Mouse (Mus musculus) adrenal gland, postnatal 14 days (tissue): ENCODE data around the gene Mcrs1. TPM values are rescaled to one million over a fixed set of nuclear protein-coding genes. Genes with fewer than 3 reads are reported as not detected.
"Not testable (repeated sequence)": the region's sequence is repeated elsewhere in the genome, so short reads cannot be mapped to it uniquely, and the experiment has no call there.

ENCODE experiments used
- DNase-seq: peaks from one replicate; pipeline ENCODE4 v3.0.0; 2021; ENCODE audit warnings: mixed read lengths
- total RNA-seq: library from RNA; stranded (reverse); gene quantifications from 2 replicates; pipeline ENCODE4 v1.2.3, GENCODE M21; 2021

Mcrs1 gene
- total RNA-seq, 1 experiment from 2014 or later = 41.4 TPM

DNA sequence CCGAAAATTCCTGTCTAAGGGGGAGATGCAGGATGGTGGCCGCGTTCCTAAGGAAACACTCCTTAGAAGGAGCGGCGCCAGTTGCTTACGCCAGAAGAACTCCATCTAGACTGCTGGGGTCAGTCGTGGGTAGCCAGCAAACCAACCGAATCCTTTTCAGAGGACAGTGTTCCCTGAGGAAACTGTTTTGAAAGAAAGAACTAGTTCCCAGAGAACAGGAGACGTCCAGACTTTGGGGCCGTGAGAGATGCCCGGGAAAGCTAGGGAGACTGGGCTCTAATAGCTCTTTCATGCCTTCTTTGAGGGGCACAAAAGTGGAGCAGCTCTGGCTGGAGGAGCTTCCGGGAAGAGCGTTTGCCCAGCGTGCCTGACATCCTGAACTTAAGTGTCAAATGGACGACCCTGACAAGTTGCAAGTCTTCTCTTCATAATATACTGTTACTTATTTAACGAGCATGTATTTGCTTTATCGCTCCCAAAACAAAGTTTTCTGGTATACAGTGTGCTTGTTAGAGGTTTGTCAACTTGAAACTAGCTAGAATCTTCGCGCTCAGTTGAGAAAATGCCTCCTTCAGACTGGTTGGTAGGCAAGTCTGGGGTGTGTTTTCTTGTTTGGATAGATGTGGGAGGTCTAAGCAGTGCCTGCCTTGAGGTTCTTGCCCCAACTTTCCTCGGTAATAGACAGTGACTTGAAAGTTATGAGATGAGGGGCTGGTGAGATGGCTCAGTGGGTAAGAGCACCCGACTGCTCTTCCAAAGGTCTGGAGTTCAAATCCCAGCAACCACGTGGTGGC is 817 bp upstream of the Mcrs1 start:
- DNase-seq = peak; percentile 75

GRCm38 (mm10) chr15:99251111-99251510 is 650 bp downstream of the Mcrs1 start:
- not testable (repeated sequence) for DNase-seq

DNA sequence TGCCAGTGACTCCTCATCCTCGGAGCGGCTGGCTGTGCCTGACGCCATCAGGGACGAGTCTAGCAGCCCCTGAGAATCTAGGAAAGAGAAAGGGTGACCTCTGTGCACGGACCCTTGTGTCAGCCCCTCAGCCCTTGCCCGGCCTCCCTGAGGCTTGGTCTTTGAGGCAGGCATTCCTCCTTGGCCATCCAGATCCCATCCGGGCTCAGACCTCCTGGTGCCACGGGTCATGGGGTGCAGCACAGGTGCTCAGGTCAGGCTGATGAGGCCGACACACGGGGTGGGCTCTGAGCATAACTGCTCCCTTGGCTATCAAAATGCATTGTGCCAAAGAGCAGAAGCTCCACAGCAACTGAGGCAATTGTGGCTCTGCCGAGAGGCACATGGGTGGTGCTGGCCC is 1.8 kb downstream of the Mcrs1 start:
- DNase-seq = no peak

- DNase-seq = no peak
Observed at GRCm38 (mm10) chr15:99248972-99249371, 2.8 kb downstream of the Mcrs1 start.

DNA sequence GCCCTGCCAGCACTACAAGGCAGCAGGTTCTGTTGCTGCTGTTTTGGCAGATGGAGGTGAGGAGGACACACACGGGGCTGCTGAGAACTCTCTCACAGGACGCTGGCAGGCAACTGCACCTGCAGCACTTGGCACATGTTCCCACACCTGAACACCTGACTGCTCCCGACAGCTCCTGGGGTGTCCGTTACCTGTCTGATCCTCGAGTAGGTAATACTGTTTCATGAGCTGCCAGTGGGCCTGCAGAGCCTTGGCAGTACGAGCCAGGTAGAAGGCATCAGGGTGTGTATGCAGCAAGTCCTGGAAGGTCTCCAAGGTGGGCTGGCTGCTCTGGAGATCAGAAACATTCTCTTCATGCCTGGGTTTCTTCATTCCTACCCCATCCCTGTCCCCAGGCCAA is 5.0 kb downstream of the Mcrs1 start:
- not testable (repeated sequence) for DNase-seq

DNA sequence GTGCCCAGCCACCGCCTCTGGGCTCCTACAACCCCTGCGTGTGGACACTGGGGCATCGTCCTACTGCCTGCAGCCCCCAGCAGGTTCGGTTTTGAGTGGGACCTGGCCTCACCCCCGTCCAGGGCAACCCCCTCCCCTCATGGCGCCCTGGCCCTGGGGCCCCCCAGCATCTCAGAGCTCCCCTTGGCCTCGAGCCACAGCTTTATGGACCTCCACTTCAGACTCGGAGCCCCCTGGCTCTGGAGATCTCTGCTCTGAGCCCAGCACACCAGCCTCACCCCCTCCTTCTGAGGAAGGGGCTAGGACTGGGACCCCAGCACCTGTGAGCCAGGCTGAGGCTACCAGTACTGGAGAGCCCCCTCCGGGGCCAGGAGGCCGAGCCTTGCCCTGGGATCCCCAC is 9.7 kb downstream of the Mcrs1 start:
- no peak for DNase-seq

GRCm38 (mm10) chr15:99241249-99241648 is 10.5 kb downstream of the Mcrs1 start:
- DNase-seq = peak; percentile 31

DNA sequence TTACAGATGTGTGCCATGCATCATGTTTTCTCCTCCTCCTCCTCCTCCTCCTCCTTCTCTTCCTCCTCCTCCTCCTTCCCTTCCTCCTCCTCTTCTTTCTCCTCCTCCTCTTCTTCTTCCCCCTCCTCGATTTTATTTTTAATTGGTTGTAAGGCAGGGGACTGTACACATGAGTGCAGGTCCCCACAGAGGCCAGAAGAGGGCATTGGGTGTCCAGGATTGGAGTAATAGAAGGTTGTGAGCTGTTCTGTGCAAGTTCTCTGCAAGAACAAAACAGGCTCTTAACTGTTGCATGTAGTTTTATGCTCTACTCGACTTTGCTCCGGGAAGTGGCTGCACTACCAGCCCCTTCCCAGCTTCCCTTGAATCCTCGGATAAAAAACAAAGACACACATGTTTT is 11.6 kb downstream of the Mcrs1 start:
- DNase-seq = no peak

- DNase-seq = no peak
Observed at GRCm38 (mm10) chr15:99238006-99238405, 13.8 kb downstream of the Mcrs1 start.

DNA sequence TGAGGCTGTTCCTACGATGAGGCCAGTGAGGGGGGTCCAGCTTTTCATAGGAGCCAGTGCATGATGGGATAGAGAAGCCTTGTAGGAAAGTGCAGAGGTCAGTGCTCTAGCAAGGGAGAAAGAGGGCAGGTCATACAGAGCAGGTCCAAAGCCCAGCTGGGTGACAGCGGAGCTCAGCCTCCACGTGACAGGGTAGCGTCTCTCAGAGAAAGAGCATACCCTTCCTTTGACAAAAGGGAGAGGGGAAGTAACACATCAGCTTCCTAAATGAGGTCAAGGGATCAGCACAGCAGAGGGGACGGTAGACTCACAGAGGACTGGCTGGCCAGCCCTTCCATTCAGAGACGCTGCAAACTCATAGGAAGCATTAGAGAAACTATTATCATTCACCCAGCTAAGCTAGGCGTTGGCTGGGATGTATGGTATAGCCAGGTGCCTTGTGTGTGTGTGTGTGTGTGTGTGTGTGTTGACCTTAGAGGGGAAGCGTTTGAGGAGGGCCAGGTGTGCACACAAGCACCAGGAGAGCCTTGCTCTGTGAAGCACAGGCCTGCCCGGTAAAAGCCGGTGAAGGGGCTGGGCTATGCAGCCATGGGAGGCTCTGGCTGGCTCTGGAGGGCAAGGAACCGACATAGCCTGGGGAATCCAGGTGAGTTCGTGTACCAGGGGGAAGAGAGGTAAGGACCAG is 17.3 kb downstream of the Mcrs1 start:
- DNase-seq = no peak

DNA sequence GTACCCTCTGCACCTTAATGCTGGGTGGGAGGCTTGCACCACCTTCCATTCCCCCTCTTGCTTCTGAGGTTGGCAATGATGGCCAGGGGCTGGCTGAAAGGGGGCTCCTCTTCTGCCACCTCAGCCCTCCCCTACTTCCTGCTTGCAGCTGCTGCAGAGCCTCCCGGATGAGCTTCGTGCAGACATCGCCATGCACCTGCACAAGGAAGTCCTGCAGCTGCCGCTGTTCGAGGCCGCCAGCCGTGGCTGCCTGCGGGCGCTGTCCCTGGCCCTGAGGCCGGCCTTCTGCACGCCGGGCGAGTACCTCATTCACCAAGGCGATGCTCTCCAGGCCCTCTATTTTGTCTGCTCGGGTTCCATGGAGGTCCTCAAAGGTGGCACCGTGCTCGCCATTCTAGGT is 18.0 kb downstream of the Mcrs1 start:
- no peak for DNase-seq

GRCm38 (mm10) chr15:99231998-99232397 is 19.8 kb downstream of the Mcrs1 start:
- DNase-seq = no peak

GRCm38 (mm10) chr15:99226090-99226489 is 25.7 kb downstream of the Mcrs1 start:
- DNase-seq = no peak

DNA sequence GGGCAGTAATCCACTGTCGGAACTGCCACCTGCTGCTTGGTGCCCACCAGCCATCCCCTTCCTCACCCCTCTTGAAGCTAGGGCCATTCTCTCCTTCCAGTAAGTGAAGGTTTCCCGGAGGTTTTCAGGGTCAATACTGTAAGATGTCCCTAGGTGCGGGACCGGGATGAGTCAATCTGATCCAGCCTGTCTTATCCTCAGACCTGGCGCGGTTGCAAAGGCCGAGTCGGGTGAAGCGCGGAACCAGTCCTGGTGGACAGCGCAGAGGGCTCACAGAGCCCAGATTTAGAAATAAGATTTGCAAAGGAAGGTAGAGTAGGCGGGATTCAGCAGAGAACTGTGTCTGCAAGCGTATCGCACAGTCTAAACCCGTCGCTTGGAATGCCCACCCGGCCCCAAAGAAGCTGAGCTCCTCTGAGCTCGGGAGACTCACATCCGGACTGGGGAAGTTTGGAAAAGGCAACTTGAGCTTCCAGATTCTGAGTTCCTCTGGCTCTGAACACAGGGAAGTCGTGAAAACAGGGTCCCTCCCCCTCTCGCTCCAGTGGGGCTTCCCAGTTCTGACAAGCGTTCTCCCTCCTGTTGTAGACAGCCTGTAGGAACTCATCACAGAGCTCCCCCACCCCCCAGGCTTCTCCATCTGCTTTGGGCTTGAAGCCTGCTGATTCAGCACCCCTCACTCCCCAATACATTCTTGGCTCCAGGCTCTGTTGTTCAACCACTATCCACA is 26.5 kb downstream of the Mcrs1 start:
- DNase-seq = peak; percentile 42

GRCm38 (mm10) chr15:99224208-99224911 is 27.4 kb downstream of the Mcrs1 start, which contains the start of gene Kcnh3:
Gene Kcnh3, plus strand, starts transcription at chr15:99224861.
- peak; percentile 84 for DNase-seq

DNA sequence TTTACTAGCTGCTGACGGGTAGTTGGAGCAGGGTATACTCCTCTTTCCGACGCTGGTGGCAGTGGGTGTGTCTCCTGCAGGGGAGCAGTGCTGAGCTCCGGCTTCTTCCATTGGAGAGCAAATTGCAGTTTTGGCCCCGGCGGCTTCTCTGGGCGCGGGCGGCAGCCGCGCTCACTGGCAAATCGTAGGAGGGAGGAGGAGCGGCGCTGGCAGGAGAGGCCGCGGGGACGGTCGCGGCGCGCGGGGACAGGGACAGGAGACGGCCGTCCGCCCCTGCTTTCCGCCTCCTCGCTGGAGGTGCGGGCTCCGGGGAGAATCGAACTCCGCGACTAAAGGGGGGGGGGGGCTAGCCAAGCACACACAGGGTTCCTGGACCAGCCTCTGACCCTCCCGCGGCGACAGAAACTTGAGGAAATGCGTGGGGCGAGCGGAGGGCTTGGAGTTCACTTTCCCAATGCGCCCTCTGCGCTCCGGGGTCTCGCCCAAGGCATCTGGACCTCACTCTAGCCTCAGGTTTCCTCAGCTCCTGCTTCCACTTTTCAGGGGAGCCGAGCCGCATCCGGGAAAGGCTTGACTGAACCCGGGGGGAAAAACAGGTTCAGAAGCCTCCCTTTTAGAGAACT is 28.1 kb downstream of the Mcrs1 start:
- peak; percentile 74 for DNase-seq

DNA sequence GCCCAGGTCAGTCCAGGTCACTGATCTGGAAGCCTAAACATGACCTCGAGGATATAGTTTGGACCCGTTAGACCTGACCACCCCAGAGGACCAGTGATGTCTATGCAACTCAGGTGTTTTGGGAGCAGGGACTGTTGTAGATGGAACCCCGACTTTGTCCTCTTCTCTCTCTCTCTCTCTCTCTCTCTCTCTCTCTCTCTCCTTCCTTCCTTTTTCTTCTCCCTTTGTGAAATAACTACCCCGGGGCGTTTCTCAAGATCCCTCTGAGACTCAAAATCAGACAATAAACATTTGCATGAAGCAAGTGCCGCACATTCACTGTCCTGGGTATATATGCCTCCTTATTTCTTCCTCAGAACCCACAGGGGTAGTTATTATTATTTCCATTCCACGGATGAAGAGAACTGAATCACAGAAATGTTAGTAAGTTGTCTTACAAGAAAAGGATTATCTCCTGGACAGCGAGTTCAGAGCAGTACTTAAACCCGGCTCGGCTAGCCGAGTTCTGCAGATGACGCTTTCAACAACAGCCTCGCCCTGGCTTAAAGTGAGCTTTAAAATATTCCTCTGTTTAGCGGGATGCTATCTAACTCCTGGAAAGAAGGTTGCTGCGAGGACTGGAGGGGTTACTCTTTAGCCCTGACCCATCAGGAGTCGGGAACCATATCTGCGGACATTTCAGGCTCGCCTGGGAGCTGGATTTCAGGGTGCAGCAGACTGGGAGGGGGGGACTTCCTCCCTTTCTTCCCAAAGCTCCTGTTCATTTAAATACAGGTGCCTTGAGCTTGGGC is 28.8 kb downstream of the Mcrs1 start:
- no peak for DNase-seq

- no peak for DNase-seq
Observed at GRCm38 (mm10) chr15:99221315-99221952, 30.3 kb downstream of the Mcrs1 start.

GRCm38 (mm10) chr15:99217630-99218029 is 34.1 kb downstream of the Mcrs1 start:
- DNase-seq = no peak

GRCm38 (mm10) chr15:99215741-99216463 is 35.9 kb downstream of the Mcrs1 start:
- DNase-seq = no peak
